Mouse (Mus musculus) CD4-positive, CD25-positive, alpha-beta regulatory T cell, adult 2 months (primary cell): ENCODE data around the gene Gm12355.
"Not testable (repeated sequence)": the region's sequence is repeated elsewhere in the genome, so short reads cannot be mapped to it uniquely, and the experiment has no call there.

Experiments used
- DNase-seq: peaks from one replicate; pipeline ENCODE4 v3.0.0-alpha.2; 2012; ENCODE audit warnings: low read depth, low spot score

Gm12355 gene

DNA sequence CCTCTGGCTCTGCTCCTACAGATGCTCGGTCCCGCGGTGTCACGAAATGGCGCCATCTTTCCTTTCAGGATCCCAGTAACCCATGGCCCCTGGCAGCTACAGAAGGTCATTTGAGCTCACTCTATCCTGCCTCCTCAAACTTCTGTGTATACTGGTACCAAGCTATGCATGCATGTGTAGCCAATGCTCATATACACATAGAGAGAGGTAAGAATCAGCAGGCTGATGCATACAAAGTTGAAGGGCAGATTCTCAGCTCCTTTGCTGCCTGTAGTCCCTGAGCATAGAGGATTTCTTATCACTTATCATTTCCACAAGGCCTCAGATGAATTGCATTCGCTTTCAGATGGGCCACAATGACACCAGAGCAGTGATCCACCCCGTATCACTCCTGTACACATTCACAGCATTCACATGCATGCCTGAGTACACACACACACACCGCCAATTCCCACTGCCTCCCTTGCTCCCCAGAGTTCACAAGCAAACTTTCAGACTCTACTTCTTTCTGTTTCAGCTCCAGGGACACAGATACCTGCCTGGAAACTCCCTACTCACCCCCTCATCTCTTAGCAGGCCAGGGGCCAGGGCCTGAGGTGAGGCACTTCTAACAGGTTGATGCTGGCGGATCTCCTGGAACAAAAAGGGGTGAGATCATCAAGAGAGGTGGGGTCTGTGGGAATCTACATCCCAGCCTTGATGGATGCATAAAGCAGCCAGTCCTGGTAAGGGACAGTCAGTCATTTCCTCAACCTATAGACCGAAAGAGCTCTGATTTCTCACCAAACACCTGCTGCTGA is at the start of gene Gm12355, which contains the start of gene Gsdma3:
TSS of gene Gm12355 (minus strand) at position 51 of the 800 bp plus-strand sequence.
TSS of gene Gsdma3 (plus strand) at position 750 of the 800 bp plus-strand sequence.
- no peak for DNase-seq

DNA sequence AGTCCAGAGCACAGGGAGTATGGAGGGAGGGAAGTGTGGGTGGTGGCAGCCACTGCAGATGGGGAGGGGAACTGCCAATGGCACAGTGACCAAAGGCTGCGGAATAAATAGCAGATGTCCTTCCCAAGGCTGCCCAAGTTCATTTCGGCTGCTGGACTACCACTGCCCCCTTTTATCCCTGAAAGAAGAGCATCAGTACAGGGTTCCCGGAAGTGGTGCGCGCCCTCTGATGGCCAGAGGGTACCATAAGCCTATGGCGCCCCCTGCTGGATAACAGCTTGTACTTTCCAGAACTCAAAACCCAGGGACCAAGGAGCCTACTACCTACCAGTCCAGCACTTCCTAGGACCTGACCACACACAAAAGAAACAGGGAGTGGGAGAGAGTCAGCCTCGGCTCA is 47.7 kb upstream of the Gm12355 start:
- peak; percentile 79 for DNase-seq

DNA sequence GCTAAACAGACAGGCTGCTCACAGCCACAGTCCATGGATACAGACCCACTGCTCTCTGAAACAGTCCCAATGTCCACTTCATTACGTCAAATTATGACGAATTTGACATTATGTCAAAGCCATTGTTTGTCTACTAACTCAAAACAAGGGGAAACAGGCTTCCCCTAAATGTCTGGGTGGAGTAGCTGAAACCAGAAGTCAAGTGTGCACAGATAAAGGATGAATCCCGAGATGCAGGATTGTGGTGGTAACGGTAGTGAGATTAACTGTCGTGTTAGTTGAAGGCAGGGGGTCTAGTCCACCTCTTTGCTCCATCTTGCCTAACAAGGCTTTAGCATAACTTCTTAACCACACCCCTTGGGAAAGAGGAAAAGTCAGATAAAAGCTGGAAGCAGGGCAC is 47.0 kb upstream of the Gm12355 start:
- no peak for DNase-seq

DNA sequence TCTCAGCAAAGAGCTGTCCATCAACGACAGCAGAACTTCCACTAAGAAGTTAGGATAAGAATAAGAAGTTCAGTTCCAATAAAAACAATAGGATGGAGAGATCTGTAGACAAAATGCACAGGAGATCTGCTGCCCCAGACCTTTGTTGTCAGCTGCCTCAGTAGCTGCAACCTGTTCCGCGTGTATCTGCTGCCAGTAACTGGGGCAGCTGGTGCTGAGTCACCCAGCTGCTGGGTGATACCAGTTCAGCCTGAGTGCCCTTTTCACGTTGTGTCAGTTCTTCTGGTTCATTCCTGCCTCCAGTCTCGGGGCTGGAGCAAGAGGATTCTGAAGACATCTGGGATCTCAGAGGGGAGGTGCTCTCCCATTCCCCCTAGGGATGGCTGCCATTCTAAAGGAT is 46.4 kb upstream of the Gm12355 start:
- DNase-seq, result no peak

DNA sequence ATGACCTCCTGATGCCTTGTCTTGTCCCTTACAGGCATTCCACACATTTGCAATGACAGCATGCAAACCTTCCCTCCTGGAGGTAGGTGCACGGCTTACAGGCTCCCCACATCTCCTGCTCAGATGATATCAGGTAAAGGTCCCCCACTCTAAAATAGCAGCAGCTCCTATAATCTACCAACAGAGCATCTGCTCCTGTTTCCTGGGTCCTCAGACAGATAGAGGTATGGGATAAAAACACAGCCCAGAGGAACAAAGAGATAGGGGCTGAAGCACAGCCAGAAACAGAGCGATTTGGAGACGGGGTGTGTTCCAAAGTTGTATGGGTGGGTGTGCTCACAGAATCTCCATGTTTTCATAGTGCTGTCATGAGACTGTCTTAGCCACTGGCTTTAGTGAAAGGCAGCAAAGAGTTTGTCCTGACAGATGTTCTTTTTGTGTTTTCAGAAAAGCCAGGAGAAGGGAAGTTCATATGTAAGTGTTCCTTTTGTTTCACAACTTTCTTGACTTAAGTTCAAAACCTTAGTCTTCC is 45.9 kb upstream of the Gm12355 start:
- no peak for DNase-seq

DNA sequence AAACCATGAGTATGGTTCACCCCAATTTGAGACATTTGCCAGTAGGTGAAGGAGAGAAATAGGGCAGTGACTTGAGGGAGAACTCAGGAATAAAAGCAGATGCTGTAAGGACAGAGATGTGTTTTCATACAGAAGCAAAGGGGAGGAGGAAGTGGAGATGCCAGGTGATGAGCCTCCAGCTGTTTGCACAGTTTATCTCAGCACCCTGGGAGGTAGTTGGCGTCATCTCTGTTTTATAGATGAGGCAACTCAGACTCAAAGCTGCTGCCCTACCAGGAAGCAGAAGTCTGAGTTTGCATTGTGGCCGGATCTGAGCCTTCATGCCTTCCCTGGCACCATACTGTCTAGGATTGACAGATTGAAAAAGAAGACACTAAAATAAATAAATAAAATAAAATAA is 43.5 kb upstream of the Gm12355 start:
- DNase-seq, result no peak

DNA sequence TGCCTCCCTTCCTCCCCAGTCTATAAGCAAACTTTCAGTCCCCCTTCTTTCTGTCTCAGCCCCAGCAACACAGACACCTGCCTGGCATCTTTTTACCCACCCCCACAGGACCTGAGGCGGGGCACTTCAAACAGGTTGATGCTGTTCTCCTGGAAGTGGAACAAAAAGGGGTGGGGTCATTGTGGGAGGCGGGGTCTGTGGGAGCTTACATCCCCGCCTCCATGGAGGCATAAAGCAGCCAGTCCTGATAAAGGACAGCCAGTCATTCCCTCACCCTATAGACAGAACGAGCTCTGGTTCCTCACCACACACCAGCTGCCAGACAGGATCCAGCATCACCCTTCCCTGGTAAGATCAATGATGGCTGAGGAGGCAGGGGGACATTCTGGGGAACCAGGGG is 38.6 kb upstream of the Gm12355 start, which contains the start of gene Gsdma:
TSS of gene Gsdma (plus strand) at position 261 of the 400 bp plus-strand sequence.
- DNase-seq, result no peak

DNA sequence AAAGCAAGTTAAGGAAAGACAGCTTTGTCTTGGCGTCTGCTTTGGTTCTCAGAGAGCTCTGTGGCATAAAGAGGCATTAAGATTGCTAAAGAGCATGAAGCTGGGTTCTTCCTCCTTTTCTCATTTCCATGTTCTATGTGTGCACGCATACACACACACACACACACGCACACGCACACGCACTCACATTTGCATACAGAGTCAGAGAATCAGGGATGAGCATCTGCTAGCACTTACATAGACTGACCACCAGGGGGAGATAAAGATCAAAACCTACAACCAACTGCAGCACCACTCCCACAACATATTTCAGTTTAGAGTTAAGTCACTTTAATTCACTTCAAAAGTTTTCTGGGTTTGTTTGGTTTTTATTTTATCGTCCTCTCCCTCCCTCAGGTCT is 35.1 kb upstream of the Gm12355 start:
- peak; percentile 81 for DNase-seq

DNA sequence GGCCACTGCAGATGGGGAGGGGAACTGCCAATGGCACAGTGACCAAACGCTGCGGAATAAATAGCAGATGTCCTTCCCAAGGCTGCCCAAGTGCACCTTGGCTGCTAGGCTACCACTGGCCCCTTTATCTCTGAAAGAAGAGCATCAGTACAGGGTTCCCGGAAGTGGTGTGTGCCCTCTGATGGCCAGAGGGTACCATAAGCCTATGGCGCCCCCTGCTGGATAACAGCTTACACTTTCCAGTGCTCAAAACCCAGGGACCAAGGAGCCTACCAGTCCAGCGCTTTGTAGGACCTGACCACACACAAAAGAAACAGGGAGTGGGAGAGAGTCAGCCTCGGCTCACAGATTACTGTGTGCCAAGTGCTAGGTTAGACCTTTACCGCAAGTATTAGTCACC is 29.6 kb upstream of the Gm12355 start:
- DNase-seq, result peak; percentile 75

DNA sequence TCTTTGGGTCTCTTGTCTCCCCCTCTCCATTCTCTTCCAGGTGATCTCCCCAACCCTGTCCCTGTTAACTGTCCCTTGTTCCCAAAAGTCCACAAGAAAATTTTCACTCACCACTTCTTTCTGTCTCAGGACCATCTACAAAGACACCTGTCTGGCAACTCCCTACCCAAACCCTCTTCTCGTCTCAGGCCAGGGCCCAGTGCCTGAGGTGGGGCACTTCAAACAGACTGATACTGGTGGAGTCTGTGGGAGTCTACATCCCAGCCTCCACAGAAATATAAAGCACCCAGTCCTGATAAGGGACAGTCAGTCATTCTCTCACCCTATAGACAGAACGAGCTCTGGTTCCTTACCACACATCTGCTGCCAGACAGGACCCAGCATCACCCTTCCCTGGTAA is 21.0 kb upstream of the Gm12355 start, which contains the start of gene Gsdma2:
TSS of gene Gsdma2 (plus strand) at position 301 of the 400 bp plus-strand sequence.
- DNase-seq, result no peak

DNA sequence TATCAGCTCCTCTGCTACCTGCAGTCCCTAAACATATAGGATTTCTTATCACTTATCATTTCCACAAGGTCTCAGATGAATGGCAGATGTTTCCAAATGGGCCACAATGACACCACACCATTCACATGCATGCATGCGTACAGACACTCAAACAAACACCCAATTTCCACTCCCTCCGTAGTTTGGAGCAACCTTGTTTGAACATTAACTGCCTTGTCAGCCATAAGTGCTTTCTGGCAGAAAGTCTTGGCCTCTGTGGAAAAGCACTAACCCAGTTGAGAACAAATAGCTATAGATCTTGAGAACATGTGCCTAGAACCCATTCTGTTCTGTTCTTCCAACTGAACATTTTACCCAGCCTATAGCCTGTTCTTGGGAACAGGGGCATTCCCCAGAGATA is 20.5 kb upstream of the Gm12355 start:
- DNase-seq, result no peak

DNA sequence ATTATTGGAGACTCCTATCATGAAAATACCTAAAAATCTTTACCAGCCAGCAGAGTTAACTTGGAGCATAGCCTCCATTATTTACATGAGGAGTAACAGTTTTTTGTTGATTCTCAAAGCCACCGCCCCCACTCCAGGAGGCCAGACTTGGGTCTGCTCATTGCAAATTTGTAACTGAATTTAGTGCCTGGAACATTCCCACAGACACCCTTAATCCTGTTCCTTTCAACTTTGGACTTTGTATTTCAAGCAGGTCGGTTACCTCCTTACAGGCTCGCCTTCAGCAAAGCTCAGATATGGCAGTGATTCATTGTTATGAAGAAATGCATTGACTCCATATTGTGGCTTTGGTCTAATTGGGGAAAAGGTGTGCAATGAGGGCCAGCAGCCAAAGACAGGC is 19.3 kb upstream of the Gm12355 start:
- DNase-seq, result no peak

DNA sequence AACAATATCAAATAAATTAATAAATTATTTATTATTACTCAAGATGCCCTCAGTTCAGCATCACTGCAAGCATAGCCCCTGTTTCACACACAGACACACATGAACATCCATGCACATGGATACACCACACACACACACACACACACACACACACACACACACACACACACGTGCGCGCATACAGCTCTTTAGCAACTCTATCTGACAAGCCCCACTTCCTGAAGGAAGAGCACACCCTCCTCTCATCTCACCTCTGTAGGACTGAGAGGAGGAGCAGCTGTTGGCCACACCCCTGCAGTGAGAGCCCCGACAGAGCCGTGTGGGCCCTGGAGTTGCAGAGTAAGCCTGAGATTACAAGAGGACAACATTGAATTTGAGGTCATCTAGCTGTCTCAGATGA is 14.6 kb upstream of the Gm12355 start:
- DNase-seq, result no peak

DNA sequence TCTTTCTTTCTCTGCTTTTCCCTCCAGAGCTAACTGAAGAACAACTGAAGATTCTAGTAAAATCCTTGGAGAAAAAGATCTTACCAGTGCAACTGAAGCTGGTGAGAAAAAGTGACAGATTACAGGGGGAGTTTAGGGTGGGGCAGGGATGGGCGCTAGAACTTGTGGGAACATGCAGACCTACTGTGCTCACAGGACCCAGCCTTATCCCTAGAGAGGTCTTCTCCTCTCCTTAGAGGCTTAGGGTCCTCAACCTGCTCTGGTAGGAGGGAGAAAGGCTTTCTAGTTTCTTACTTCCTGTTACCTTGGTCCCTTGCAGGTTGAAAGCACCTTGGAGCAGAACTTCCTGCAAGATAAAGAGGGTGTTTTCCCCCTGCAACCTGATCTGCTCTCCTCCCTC is 12.0 kb upstream of the Gm12355 start:
- DNase-seq, result no peak

DNA sequence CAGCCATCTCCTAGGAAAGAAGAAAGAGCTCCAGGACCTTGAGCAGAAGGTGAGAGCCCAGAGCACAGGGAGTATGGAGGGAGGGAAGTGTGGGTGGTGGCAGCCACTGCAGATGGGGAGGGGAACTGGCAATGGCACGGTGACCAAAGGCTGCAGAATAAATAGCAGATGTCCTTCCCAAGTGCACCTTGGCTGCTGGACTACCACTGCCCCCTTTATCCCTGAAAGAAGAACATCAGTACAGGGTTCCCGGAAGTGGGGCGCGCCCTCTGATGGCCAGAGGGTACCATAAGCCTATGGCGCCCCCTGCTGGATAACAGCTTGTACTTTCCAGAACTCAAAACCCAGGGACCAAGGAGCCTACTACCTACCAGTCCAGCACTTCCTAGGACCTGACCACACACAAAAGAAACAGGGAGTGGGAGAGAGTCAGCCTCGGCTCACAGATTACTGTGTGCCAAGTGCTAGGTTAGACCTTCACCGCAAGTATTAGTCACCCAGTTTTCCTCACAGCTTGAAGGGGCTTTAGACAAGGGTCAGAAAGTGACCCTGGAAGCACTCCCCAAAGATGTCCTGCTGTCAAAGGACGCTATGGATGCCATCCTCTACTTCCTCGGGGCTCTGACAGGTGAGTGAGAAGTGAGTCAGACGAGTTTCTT is 10.0 kb upstream of the Gm12355 start:
- DNase-seq, result peak; percentile 68

DNA sequence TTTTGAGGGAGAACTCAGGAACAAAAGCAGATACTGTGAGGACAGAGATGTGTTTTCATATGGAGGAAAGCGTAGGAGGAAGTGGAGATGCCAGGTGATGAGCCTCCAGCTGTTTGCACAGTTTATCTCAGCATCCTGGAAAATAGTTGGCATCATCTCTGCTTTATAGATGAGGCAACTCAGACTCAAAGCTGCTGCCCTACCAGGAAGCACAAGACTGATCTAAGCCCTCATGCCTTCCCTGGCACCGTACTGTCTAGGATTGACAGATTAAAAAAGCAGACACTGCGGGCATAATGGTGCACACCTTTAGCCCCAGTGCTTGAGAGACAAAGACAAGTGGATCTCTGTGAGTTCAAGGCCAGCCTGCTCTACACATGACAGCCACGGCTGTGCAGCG is 5.2 kb upstream of the Gm12355 start:
- DNase-seq, result no peak

DNA sequence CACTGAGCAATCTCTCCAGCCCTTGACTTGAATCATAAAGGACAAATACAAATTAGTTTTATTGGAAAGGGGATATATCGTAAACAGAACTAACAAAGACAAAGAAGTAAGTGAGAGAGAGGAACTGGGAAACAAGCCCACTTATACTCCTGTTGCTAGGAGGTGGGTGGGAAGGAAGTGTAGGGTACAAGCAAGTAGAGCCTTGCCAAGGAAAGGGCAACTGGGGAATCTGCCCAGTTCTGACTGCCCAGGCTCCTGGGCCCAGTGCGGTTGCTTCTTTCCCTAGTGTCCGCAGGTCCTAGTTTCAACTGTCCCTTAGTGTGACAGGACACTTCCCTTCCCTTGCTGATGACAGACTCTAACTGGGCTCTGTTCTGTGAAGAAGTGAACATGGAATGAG is 3.2 kb upstream of the Gm12355 start:
- no peak for DNase-seq

DNA sequence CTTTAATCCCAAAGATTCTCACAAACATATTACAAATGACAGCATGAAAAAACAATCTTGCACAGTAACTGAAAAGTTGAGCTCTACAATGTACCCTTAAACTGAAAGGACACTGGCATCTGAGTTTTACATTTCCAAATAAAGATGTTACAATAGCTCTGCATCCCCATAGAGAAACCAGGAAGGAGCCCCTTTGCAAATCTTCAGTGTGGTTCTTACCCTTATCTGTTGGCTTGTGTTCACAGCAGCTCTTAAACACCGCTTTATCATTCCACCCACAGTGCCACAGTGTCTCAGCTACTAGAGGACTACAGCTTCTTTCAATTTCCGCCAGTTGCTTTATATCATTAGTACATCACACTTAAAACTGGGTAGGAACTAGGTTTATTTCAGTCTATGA is 1.1 kb downstream of the Gm12355 start:
- not testable (repeated sequence) for DNase-seq

DNA sequence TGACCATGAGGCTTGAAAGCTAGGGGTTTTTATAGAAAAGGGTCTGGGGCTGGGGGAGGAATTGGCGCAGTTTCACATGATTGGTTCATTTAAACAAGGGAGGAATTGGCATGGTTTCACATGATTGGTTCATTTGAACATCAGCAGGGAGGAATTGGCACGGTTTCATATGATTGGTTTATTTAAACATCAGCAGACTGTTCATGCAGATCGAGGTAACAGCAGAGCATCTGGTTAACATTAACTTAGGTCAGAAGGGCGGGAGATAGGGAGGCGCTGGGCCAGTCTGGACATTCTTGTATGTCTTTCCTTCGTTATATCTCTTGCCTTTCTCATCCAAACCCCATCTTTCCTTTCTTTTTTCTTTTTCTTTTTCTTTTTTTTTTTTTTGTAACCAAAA is 1.5 kb downstream of the Gm12355 start:
- DNase-seq, result not testable (repeated sequence)

DNA sequence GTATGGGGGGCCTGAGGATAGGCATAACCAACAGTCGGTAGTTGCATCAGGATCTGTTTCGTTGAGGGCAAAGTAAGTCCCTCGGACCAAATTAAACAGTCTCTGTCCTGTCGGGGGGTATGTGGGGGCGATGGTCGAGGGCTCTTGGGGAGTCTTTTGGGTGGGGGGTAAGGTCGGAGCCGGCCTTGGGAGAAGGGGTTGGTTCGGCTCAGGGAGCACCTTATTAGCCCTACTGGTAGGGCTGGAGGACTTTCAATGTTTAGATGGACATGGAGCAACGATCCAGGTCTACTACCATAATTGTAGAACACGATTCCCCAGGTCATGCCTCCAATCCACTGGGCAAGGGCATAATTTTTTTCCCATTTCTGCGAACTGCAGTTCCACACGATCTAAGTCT is 4.7 kb downstream of the Gm12355 start:
- DNase-seq, result no peak

DNA sequence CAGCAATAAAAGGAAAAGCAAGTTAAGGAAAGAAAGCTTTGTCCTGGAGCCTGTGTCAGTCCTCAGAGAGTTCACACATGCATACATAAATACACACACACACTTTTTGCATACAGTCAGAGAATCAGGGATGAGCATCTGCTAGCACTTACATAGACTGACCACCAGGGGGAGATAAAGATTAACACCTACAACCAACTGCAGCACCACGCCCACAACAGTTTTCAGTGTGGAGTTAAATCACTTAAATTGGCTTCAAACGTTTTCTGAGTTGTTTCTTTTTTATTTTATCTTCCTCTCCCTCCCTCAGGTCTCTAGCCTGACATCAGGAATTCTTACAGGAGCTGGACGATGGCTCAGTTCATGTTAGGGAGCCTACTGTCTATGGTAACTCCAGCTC is 18.7 kb downstream of the Gm12355 start:
- DNase-seq, result peak; percentile 80

DNA sequence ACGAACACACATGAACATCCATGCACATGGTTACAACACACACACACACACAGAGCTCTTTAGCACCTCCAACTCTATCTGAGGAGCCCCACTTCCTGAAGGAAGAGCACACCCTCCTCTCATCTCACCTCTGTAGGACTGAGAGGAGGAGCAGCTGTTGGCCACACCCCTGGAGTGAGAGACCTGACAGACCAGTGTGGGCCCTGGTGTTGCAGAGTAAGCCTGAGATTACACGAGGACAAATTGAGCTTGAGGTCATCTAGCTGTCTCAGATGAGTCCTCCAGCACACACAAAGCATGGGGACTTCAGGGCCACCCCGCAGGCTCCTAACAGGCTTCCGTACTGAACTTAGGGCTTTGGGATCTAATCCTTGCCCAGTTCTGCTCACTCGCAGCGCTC is 20.6 kb downstream of the Gm12355 start:
- DNase-seq, result not testable (repeated sequence)

DNA sequence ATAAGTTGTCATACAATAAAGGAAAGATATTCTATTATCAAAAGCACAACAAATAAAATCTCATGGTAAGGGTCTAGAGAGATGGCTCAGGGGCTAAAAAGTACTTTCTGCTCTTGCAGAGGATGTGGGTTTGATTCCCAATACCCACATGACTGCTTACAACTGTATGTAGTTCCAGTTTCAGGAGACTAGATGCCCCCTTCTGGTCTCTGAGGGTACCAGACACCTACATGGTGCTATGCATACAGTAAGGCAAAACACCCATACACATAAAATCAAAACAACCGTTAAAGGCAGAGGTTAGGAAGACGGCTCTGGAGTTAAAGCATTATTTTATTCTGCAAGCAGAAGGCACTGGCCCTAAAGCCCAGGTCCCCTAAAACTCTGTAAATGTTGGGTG is 21.5 kb downstream of the Gm12355 start:
- DNase-seq, result peak; percentile 28
